Mouse (Mus musculus): ENCODE measurements around the gene Sdk2.

Gene Sdk2

DNA sequence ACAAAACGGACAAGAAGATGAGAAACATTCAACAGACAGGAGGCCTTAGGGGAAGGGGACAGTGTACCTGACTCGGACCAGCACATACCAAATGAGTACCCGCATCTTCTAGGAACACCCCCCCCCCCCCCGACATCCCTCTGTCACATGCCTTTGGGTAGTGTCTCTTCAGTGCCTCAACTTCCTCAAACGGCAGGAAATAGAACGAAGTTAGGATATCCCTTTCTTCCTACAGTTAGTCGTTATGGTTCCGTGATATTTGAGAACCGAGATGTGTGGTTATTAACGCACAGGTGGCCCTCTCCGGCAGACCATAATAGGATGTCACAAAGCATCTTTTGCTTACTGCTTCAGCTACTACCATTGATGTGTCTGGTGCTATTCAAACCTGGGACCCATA, 279.8 kb downstream of the Sdk2 start:
- no peak for DNase-seq

DNA sequence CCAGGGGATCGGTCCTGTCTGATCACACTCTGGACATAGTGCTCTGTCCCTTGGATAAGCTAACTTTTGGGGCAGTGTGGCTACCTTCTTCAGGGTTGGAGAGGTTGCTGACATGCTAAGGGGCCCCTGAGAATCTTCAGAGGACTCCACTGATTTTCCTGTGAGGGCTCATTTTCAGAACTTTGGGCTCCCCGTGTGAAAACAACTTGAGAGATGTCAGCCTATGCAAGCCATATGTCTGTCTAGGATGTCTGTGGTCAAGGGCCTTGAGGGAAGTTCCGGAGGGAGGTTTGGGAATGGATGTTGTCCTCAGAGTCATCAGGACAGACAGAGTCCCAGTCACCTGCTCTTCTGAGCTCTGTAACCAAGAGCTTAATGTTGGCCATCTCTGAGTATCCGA, 280.5 kb downstream of the Sdk2 start:
- DNase-seq: no peak

DNA sequence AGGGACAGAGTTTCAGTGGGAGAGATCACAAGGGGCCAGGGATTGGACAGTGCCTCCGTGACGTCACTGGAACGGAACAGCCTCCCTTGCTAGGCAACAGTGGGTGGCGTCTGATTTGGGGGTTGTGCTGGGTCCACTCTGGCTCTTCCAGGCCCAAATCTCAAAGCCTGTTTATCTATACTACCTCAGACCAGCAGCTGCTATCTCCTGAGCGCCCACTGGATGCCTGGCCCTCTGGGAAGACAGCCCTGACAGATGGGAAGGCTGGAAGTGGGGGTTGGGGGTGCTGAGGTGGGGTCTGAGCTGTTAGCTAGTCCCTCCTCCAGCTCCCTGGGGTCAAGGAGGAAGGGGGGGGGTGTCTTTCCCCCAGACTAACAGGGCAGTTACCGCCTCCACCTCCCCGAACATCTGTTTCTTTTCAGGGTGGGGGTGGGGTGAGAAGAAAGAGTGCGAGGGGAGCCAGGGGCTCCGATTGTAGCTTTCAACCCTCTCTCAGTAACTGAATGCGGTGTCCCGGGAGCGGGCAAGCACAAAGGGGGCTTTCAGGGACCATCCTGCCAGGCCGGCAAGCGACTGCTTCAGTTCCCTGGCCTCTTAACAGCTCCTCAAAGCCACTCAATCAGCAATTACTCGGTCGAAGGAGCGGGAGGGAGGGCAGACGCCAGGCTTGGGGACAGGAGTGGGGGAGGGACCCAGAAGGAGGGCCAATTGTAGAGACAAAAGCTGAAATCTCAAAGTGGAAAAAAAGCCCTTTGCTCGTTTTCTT, 281.3 kb downstream of the Sdk2 start:
- DNase-seq: peak; percentile 59 to 78

DNA sequence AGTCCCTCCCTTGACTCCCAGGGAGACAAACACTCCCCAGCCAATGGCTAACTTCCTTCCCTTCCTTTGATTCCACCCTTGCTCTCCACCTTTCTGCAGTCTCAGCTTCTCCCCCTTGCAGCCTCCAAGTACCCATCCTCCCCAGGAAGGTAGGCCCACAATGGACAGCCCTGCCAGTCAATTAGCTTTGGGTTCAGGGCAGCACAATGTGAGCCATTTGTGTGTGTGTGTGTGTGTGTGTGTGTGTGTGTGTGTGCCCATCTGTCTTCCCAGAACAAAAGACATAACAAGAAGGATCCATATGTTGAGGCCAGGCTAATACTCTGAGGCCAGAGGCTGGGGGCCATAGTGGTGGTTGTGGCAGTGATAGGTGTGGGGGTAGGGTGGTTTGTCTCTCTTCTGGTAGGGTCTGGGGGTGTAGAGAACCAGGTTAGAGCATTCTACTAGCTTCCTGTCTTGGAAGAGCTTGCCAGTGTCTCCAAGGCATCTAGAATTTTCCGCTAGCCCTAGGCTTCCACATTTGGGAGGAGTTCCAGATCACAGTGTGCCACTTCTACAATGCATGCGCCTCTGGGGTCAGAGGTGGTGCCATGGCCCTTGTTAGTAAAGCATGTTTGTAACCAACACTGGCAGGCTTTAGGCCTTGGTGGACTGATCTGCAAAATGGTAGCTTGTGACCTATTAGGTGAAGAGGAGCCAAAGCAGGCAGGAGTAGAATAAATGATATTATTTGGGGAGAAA, 282.0 kb downstream of the Sdk2 start:
- no peak for DNase-seq

DNA sequence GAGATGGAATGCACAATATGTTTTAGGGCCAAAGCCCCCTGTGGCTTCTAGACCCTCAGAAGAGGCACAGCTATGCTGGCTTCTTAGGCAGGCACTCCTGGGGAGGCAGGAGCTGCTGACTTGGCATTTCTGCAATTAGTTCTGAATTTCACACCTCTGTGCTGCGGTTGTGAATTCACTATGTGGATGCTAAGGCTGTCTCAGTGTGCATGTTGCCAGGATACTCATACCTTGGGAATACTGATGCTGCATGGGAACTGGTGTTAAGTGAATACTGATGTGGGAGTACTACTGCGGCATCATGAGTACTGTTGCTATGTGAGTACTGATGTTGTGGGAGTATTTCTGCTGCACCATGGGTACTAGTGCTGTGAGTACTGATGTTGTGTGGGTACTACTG, 284.4 kb downstream of the Sdk2 start:
- no peak for DNase-seq

DNA sequence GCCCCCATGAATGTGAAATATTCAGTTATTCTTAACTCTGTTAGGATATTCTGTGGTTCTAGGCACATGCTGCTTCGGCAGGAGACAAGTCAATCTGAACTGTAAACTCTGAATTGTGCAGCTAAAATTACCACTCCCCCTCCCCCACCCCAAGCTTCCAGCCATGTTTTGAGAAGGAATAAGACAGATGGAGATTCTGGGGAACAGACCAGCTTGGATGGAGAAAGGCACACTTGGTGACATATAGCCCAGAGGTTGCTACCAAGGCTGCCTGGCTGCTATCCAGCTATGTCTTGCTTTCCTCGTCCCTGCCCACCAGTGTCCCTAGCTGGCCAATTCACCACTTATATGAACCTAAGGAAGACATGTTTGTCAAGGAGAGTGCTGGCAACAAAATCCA, 284.8 kb downstream of the Sdk2 start:
- DNase-seq: no peak

GRCm38 (mm10) chr11:113779680-113780041, 287.2 kb downstream of the Sdk2 start:
- DNase-seq: no peak

DNA sequence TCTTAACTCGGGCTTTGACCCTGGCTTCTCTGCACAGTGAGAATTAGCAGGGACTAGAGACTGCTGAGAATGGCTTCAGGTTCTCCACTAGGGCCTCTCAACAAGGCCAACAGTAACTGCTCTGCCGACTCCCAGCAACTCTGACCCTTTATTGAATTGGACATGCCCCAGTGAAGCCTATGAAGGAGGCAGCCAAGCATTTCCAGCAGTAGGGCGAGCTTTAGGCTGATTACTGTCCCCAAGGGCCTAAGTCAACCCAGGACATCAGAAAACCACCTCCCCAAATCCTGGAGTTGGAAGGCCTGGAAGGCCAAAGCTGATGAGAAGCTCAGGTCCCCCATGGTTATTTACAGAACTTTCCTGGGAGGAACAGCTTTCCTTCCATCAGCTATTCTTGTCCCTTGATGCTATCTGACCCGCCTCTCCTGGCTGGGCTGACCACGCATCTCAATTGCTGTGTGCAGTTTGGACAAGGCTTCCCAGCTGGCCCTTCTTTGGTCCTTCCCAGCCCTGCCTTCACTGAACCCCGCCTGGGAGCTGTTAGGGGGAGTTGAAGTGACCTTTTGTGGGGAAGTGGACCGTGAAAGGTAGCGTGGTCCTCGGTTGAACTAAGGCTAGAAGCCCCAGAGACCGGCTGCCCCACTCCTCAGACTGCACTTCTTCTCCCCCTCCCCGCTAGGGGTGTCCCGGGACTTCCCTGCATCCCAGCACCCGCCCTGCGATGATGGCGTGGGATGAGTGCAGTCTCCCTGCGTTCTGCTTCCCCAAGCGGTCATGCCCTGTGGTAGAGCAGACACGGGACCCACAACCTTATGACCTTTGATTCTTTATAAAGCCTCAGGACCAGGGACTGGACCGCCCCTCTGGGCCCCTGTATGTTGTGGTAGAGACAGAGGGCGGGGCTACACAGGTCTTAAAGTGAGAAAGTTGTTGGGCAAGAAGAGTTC, 287.8 kb downstream of the Sdk2 start:
- DNase-seq: peak; percentile 19 to 57

DNA sequence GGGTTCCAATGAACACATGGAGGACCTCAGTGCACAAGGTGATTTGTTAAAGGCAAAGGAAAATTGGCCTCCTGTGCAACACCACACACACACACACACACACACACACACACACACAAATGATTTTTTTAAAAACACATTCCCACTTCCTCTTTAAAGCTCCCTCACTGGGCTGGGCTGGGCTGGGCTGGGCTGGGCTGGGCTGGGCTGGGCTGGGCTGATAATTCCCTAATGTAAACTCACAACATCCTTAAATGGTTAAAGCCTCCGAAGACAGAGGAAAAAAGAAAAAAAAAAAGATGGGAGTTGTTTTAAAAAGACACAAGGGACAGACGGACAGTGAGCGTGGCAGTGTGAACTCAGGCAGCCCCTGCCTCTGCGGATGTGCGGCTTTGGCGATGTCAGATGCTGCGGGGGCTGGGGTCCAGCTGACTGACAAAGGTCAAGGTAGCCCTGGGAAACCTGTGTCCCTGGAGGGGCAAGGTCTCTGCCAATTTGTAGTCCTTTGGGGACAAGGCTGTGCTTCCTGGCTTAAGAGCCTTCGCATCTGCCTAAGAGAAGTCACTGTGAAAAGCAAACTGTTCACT, 288.9 kb downstream of the Sdk2 start:
- no peak for DNase-seq

DNA sequence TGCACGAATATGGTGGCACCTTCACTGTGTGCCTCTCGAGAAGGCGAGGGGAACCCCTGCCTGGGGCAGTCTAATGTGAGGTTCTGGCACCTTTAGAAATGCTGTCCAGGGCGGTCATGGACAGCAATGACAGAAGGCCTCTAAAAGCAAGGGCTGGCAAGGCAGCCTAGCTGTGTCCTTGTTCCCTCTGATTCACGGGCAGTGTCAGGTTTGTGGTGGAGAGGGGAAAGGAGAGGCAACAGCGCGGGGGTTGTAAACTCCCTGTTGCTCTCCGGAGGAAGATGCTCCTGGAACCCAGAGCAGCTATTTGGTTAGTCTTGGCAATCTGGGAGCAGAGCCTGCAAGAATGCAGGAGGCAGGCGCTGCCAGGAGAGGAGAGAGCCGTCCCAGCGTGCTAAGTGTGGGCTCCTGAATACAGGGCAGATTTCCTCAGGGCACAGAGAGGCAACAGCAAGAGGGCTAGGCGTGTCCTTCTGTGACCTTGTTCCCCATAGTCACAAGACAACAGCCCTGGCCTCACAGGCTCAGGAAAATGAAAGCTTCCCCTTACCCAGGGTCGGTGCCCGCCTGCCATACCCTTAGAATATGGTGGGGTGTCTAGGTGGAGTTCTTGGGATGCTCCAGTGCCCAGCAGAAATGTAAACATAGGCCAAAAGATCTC, 289.9 kb downstream of the Sdk2 start:
- no peak for DNase-seq

- DNase-seq: no peak
These were observed 292.1 kb downstream of the Sdk2 start for GRCm38 (mm10) chr11:113774773-113775172.

GRCm38 (mm10) chr11:113773191-113773590, 293.7 kb downstream of the Sdk2 start:
- no peak for DNase-seq

GRCm38 (mm10) chr11:113771187-113771586, 295.7 kb downstream of the Sdk2 start:
- DNase-seq: no peak

DNA sequence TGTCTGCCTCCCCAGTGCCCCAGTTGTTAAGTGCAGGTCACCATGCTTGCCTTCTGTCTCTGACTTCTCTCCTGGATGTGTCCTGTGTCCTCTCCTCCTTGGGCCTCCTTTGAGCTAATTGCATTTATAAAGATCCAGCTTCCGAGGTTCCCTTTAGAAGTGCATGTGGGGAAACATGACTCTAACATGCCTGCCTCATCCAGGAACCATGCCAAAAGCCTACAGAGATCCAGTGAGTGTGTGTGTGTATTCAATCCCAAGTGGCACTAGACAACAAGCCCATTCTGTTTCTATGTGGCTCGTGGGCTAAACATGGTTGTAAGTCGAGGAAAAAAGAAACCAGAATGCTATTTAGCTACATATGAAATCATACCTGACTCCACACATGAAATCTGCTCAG, 298.5 kb downstream of the Sdk2 start:
- DNase-seq: no peak

DNA sequence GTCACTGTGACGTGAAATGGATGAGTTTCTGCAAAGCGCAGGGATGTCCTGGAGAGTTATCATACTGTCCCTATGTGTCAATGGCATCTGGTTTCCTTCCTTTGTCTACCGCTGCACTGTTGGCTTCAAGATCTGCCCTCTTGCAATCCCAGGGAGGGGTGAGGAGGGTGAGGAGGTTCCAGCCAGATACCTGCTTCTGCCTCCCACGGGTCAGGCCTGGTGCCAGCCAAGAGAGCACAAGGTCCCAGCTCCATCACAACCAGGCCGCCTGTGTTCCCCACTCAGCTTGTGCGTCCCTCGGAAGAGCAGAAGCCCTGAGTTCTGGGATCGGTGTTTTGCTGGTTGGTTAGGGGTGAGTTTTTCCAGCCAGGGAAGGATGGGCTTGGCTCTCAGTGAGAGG, 299.6 kb downstream of the Sdk2 start:
- no peak for DNase-seq

GRCm38 (mm10) chr11:113766284-113766985, 300.4 kb downstream of the Sdk2 start:
- no peak for DNase-seq

DNA sequence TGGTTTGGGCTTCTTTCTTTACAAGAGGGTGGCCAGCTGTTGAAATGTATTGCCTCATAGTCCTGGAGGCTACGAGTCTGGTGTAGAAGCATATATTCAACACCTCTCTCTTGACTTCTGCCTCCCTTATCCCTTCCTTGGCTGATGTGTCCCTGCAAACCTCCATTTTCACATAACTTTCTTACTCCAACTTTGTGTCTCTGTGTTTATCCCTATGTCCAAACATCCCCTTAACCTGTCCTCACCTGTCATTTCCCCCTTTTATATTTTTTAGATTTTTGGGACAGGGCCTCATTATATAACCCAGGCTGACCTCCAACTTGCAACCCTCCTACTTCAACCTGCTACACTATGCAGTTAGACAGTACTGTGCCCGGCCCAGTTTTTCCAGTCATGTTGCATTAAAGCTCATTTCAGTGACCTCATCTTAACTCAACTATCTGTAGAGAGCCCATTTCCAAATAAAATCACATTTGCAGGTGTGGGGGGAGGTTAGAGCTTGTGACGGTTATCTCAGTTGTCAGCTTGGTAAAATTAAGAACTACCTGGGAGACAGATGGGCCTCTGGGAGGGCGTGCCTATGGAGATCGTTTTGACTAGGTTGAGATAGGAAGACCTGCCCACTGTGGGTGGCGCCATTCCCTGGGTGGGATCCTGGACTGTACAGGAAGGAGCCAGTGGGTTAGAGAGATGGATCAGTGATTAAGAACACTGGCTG, 302.6 kb downstream of the Sdk2 start:
- no peak for DNase-seq

DNA sequence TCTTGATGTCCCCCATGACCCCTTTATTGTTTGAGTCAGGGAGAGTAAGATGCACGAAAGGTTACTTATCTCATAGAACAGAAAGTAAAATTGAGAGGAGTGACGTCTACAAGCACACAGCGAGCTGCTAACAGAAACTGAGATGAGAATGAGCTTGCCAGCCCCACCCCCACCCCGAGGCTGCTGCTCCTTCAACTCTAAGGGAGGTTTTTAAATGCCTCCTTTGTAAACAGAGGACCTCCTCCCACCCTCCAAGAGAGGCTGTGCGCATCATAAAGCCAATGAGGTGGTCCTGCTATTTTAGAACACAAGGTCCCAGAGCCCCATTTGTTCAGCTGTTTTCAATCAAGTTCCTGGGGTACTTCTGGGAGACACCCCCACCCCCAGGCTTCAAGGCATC, 303.4 kb downstream of the Sdk2 start:
- no peak for DNase-seq

- DNase-seq: no peak
These were observed 304.6 kb downstream of the Sdk2 start for GRCm38 (mm10) chr11:113762136-113762797.

- DNase-seq: no peak
These were observed 305.2 kb downstream of the Sdk2 start for GRCm38 (mm10) chr11:113761646-113762045.

GRCm38 (mm10) chr11:113760476-113760875, 306.4 kb downstream of the Sdk2 start:
- no peak for DNase-seq

Data from kidney, postnatal 25 days (tissue).